Mouse (Mus musculus) R1 (cell line): ENCODE data around the gene Rgcc.
A peak's percentile ranks its signal among the peaks of the same experiment; 100 is the strongest.

Experiments used
- DNase-seq: peaks from one replicate; pipeline ENCODE4 v3.0.0-alpha.2; 2018; ENCODE audit warnings: low read depth, low spot score

Rgcc gene

DNA sequence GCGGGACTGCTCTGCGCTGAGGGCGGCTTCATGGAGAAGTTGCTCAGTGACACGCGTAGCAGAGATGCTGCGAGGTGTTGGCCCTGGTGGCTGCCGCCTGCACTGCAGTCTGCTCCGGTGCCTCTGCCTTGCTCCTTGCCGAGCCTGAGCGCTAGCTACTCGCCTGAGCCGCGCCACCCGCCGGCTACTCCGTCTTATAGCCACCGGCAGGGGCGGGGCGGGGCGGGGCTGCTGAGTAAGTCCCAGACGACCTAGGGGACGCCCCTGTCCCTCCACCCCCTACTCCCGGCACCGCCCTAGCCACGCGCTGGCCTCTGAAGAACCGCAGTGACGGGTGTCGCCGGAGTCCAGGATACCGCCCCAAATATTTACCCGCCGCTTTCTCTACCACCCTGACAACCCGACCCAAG lies at the start of gene Rgcc:
Gene Rgcc (minus strand): TSS at position 180 of the 410 bp plus-strand sequence.
- peak; percentile 92 for DNase-seq

DNA sequence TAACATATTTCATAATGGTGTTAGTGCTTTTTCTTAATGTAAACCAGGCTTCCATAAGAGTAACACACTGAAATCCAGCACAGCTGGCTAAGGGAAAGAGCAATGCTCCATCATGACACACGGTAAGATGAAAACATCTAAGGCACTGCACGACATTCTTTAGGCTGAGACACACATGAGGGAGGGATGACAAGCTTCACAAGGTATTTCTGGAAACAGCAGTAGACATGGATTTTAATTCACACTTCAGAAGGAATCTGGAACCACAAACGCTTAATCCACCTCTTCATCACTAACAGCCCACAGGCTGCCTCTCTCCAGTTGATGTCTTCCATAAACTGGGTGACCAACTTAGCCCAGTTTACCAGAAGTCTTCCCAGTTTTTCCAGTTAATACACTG lies 44.9 kb upstream of the Rgcc start:
- no peak for DNase-seq

DNA sequence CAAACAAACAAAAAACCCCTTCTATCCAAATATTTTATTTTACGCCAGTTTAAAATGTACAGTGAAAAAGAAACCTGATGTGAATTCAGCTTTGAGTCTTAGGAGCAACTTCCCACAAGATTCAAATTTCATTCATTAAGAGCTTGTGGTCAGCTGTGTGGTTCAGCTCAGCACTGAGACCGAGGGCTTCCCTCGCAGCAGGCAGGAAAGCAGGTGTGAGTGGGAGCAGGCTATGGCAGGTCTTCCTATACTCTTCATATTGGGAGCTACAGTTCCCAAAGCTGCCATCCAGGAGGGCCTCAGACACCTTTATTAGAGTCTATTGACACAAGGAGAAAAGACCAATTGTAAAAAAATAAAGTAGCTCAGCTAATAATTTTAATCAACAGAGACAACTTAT lies 34.2 kb upstream of the Rgcc start:
- no peak for DNase-seq

DNA sequence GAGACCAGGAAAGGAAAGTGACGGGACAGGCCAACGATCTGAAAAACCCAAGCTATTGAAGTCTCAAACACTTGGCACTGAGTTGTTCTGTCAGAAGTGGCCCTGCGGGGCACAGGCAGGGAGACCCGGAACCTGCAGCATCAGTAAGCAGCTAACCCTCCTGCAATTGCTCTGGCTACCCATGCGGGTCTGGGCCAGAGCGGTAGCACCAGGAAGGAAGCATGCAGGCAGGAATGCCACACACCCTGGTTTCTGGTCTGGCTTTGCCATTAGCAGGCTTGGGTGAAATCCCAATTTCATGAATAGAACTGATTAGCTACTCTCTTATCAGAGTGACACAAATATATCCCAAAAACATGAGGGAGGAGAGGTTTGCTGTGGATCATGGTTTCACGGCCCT lies 30.5 kb upstream of the Rgcc start:
- no peak for DNase-seq

DNA sequence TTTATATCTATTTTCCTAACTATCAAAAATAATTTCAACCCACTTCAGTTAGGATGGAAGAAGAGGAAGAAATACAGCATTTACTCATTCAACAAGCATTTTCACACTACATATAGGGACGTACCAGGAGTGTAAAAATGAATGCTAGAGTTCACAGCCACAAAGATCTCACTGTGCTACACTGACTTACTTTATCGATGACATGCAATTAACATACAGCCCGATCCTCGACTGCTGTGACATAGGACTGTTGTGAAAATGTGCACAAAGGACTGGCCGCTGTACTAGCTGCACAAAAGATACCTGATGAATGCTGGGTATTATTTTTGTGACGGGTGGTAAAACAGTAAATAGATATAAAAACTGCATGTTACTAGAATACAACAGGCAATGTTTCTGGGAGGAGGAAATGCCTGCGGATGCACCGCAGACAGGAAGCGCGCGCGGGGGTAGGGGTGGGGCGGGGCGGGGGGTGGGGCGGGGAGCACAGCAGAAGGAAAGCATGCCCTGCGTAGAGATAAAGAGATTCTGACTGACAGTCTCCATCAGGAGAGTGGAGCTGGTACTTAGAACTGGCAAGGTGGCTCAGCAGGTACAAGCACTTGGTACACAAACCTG lies 29.6 kb upstream of the Rgcc start:
- DNase-seq: peak; percentile 22

DNA sequence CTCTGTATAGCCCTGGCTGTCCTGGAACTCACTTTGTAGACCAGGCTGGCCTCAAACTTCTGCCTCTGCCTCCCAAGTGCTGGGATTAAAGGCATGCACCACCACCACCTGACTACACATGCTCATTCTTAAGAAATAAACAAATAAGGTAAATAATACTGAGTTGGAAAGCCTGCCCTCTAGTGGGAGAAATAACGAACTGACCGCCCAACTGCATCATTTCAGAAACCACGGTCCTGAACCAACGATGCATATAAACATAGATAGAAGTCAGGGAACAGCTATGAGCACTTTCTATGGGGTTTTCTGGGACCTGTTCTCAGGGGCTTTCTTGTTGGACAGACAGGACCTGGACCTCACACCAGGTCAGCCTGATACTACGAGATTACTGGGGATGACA lies 25.6 kb upstream of the Rgcc start:
- peak; percentile 50 for DNase-seq

DNA sequence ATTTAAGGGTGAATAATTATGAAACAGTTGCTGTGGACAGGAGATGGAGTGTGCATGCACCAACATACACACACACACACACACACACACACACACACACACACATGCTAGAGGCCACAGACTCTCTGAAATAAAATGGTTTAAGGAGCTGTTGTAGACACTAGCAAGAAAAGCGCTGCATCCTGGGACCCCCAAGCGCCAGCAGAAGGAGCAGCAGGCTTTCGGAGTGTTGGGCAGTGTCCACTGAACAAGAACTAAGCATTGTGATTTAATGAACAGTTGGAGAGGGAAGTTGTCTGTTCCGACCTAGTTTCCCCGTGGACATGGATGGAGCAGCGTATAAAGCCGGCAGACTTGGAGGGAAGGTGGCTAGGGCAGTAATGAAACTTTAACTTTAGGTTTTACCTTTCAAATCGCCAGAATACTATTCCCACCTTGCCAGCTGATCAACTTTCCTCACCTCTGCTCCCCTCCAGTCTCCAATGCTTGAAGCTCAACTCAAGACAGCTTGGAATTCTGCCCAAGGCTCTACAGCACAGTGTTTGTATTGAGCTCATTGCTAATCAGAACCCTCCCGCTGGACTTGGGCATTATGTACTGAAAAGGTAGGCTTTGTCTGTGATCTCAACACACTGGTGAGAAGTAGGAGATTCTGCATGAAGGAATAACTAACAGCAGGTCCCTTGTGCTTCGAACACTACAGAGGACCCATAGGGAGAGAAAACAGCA lies 22.8 kb upstream of the Rgcc start:
- DNase-seq: no peak

DNA sequence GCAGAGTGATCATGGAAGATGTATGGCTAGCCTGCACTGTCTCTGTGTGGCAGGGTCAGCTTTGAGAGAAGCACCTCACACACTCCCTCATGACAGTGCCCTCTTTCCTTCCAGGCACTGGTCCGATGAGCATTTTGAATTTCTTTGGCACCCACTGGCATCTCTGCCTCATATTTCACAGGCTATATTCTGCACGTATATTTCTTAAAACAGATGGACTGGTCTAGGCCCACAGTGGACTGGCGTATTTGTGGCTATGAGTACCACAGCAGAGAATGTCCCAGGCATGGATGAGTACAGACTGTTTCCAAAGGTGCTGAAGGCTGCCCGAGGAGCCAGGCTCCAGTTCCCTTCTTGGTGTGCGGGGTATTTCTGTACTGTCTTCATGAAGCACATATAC lies 20.4 kb upstream of the Rgcc start:
- no peak for DNase-seq

DNA sequence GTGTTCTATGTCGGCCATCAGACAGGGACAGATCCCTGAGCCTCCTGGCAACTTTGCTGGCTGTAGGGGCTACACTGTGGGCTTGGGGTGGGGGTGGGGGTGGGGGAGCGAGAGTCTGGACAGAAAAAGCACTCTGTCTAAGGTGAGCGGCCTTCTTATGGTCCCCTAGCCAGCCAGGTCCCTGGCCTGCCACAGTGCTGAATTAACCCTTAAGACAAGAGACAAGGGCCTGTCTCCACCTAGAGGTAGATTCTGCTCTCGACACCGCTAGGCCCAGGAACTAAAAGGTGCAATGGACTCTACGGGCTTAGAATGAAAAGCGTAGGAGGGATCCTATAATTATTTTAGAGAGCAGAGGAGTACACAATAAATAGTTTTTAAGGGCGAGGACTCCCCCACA lies 19.7 kb upstream of the Rgcc start:
- peak; percentile 61 for DNase-seq

DNA sequence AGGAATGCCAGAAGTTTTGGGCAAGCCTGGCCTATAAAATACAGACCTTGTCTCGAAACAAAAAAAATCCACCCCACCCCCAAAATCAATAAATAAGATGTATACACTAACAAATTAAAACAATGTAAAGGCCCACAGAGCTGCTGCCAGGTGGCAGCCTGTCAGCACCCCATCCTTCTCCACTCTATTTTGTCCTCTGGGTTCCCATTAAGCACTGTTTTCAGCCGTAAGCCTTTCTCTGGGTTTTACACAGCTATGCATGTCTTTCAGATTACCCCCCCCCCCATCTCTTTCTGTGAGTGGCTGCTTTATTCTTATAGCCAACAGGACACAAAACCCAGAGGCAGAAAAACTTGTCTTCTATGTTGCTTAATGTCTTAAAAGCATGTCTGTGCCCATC lies 16.2 kb upstream of the Rgcc start:
- no peak for DNase-seq

DNA sequence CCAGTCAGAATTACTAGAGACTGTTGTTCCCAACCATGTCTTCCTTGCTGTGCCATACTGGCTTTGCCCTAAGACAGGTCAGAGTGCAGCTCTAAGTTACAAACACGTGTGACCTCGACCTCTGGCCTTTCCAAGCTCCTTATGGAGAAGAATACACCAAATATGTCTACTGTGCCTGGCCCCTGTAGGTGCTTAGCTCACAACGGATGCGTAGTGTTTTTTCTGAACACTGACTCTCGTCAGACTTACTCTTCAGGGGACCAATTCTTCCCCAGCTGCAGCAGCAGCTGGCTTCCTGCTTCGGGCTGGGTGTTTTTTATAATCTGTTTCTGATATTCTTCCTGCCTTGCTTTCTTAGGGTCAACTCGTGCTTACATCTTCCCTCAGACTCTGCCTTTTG lies 14.4 kb upstream of the Rgcc start:
- no peak for DNase-seq

DNA sequence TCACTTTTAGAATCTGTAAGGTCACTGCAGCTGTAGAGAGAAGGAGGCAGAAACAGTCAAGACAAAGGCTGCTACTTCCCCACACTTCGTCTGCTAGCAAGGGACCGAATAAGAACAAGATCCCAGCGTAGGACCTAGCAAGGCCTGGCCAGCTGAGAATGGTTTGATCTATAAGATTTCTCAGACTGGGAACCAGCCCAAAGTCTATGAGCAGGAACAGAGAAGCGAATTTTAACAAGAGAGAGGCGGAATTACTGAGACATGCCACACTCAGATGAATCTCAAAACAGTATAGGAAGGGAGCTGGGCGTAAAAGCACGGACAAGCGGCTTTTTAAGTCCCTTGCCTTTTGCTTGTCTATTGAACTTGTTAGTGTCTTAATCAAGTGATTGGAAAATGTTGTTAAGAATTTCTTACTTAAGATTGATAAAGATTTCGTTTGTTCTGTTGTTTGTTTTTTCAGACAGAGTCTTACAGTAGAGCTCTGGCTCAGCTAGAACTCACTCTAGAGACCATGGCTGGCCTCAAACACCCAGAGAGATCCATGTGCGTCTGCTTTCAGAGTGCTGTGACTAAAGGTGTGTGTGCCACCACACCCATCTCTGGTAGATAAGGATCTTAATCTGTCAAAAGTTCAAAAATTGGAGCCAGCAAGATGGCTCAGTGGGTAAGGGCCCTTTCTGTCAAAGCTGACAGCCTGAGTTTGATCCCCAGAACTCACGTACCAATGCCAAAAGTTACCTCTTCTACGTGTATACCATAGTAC lies 13.0 kb upstream of the Rgcc start:
- DNase-seq: no peak

DNA sequence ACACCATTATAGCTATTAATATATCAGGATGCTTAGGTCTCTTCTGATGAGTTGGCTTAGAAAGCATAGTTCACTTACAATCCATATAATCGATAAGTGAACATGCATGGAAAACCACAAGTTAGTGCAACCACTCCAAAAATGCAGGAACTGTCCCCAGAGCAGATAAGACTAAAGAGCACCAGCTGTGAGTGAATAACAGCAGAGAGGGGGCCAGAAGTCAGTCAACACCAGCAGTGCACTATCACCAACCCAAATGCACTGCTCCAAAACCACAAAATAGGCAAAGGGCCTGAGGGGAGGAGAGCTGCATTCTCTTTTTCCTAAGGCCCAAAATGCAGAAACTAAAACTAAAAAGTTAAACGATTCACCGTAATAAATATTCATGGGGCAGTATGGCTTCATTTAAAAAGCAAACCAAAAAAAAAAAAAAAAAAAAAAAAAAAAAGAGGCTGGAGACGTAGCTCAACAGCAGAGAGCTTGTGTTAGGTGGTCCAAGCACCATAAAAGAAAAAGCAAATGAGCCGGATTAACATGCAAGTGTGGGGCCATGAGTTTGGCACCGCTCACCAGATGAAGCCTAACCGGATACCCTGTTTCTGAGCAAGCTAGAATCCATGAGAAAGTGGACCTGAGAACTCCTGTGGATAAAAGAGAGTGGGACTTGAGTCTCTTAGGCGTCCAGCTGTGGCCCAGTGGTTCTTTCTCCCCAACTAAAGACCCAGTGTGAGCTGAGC lies 12.2 kb upstream of the Rgcc start:
- no peak for DNase-seq

DNA sequence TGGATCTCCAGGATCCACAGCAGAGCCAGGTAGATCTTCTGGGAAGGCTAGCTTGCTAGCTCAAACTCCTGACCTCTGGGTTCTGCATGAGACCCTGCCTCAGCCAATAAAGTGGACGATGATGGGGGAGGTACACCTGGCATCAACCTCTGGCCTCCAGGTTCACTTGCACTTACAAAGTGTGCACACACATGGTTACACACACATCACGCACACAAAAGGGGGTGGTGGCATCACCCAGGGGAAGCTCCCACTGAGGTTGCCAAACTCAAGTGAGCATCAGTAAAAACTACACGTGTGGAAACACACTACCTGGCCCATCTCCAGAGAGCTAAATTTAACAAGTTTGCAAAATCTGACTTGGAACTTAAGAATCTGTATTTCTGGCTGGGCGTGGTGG lies 11.3 kb upstream of the Rgcc start:
- no peak for DNase-seq

DNA sequence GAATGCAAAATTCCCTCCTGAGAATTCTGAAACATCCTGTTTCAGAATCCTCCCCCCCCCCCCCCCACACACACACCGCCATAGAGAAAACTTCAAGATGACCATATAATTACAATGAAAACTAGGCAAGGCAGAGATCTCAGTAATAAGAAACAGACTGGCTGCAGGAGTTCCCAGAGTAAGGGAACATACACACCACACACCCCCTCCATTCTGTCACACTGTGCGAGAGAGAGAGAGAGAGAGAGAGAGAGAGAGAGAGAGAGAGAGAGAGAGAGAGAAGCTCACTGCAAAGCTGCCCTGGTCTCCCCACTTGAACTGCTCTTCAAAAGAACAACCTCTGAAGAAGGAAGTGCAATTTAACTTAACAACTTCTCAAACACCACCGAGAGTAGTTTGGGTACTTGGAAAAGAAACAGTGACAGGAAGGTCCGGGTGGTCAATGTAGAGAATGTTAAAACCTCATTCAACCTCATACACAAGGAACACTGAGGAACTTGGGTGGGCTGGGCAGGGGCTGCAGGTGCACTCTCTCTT lies 10.5 kb upstream of the Rgcc start:
- no peak for DNase-seq

DNA sequence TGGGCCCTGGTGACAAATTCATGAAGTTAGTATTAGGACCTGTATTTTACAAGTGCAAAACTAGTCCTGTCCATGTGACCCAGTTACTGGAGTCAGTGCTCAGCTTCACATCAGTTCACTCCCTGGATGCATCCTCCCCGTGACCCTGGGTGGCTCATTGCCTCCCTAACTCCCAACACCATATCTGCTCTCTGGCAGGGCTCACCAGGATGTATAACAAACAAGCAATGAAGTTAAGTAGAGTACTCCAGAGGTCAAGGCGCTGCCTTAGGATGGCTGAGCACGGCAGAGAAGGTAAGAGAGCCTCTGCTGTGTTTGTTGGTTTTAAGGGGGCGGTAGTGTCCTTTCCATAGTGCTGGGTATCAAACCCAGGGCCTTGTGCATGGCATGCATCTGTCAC lies 7.7 kb upstream of the Rgcc start:
- no peak for DNase-seq

DNA sequence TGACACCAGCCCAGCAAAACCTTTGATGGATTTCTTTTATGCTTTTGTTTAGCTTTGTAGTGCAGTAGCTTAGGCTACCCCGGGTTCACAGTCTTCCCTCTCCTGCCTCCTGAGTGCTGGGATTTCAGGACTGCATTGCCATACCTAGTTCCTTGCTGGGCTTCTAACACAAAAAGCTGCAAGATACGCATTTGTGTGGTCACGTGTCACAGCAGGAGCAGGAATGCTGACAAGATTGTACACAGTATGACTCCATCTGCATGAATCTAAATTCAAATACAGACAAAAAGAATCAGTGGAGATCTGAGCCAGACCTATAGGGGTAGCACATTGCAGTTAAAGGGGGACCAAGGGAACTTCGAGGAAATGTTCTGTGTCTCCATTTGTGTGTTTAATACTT lies 6.9 kb upstream of the Rgcc start:
- DNase-seq: peak; percentile 59

DNA sequence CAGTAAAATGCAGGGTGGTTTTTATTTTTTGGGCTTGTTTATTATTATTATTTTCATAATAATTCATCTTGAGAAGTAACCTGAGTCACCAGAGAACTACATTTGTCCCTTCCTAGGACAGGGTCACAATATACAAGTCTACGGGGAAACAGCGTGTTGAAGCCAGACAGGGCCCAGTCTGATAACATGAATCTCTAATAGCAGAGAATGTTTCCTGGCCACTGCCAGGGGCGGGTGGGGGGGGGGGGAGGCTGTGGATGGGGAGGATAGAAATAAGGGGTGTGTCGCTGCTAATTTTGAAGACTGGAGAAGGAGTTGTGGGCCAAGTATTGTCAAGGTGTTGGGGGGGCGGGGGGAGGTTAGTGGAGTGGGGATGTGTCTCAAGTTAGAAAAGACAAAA lies 6.5 kb upstream of the Rgcc start:
- DNase-seq: no peak

DNA sequence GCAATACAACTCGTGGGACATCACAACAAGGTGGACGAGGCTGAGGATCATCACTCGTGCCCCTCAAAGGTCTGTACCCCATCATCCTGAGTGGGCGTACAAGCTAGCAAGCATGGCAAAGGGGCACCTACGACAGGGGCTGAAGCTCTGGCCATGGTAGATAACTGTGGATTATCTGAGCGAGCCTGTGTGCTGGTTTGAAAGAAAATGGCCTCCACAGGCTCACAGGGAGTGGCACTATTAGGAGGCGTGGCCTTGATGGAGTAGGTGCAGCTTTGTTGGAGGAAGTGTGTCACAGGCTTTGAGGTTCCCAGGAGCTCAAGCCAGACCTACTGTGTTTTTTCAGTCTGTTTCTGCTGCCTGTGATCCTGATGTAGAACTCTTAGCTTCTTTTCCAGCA lies 5.7 kb upstream of the Rgcc start:
- DNase-seq: peak; percentile 50

DNA sequence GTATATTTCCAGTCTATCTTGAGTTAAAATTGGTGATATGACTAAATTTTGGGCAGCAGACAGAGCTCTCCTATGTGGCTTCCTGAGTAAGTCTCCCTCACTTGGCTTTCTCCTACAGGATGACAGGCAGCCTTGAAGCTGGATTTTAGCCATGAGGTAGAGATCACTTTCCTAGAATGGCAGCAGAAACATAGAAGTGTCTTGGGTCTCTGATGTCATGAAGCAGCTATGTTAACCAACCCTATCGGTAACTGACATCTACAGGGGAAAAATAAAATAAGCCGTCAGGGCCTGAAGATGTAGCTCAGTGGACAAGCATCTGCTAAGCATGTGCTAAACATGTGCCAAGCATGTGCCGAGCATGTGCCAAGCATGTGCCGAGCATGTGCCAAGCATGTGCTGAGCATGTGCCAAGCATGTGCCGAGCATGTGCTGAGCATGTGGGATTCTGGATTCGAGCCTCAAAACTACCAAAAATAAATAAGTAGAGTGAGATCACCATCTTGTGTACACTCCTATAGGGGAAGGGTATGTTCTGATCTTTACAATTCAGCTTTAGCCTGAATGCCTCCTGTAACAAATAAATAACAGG lies 3.5 kb upstream of the Rgcc start:
- no peak for DNase-seq

DNA sequence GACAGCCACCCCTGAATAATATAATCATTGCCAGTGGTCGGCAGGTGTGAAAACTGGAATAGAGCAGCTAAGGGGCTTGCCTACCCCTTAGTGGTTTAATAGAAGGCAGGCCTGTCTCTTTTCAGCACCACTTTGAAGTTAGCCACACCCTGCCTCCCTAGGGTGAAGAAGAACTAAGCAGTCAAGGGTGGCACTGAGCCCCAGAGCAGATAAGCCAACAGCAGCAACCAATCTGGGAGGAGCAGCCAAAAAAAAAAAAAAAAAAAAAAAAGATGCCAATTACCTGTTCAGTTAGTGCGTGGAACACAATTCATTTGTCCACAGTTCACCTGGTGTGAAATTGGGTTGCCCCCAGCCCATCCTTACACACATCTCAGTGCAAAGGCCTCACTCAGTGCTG lies 1.7 kb upstream of the Rgcc start:
- no peak for DNase-seq
